Mouse (Mus musculus): Measurements from ENCODE around the gene Tex264. TPM values are rescaled to one million over a fixed set of nuclear protein-coding genes. Genes with fewer than 3 reads are reported as not detected.

Gene Tex264
- 34.7 and 36.8 TPM in 2 replicates for polyA plus RNA-seq (2014; fragmentation: Nextera tagmentation; extraction: Ambion mirVana)

GRCm38 (mm10) chr9:106685249-106686101 lies at the start of gene Tex264:
TSS of gene Tex264 (minus strand) at chr9:106685927.
- H3K4me1 ChIP-seq (ENCODE audit: control insufficient read depth, insufficient read depth, low read length), result peaks cover 11% of the 10 kb centered on the region
- peak within 1 kb of the TSS; percentile 96 for H3K4me2 ChIP-seq
- peak within 1 kb of the TSS; percentile 88 for H3K4me3 ChIP-seq (ENCODE audit: low read depth, low read length)
- ATAC-seq (replicated peaks; ENCODE audit: insufficient number of reproducible peaks, low FRiP score, low TSS enrichment), result peak; percentile 91
- peak within 1 kb of the TSS; percentile 66; the same call in 1 of the 2 replicates for H3K27ac ChIP-seq (ENCODE audit: low read depth, low read length)
- H3K27me3 ChIP-seq (ENCODE audit: control insufficient read depth, insufficient read depth, low read length), result no peaks in the 10 kb centered on the region
- H3K9me3 ChIP-seq (replicated peaks; ENCODE audit: control insufficient read depth, low read length), result no peaks in the 10 kb centered on the region
- peaks cover 5% of the 10 kb centered on the region; the same call in 1 of the 2 replicates for H3K36me3 ChIP-seq (ENCODE audit: control insufficient read depth, insufficient read depth, low read length)
- H3K9ac ChIP-seq (ENCODE audit: low read depth, low read length), result peak within 1 kb of the TSS; percentile 84
- WGBS (ENCODE audit: insufficient replicate concordance), result under 1% methylated on average over 60 of the region's 86 CpGs

- ATAC-seq (replicated peaks; ENCODE audit: insufficient number of reproducible peaks, low FRiP score, low TSS enrichment), result no peak
- H3K9ac ChIP-seq (ENCODE audit: low read depth, low read length), result no peak overlapping the region
- H3K27me3 ChIP-seq (ENCODE audit: control insufficient read depth, insufficient read depth, low read length), result no peaks in the 10 kb centered on the region
- H3K4me1 ChIP-seq (ENCODE audit: control insufficient read depth, insufficient read depth, low read length), result no peaks in the 10 kb centered on the region
- no peaks in the 10 kb centered on the region for H3K9me3 ChIP-seq (replicated peaks; ENCODE audit: control insufficient read depth, low read length)
- no peaks in the 10 kb centered on the region for H3K36me3 ChIP-seq (ENCODE audit: control insufficient read depth, insufficient read depth, low read length)
- WGBS (ENCODE audit: insufficient replicate concordance), result 77% methylated on average over 2 of the region's 2 CpGs
- H3K4me3 ChIP-seq (ENCODE audit: low read depth, low read length), result no peak overlapping the region
- no peak overlapping the region for H3K4me2 ChIP-seq
- H3K27ac ChIP-seq (ENCODE audit: low read depth, low read length), result no peak overlapping the region
Observed at GRCm38 (mm10) chr9:106733690-106734089, 48.0 kb upstream of the Tex264 start.

- H3K9me3 ChIP-seq (replicated peaks; ENCODE audit: control insufficient read depth, low read length), result no peaks in the 10 kb centered on the region
Observed at GRCm38 (mm10) chr9:106729416-106729815, 43.7 kb upstream of the Tex264 start.

GRCm38 (mm10) chr9:106726891-106727290 lies 41.2 kb upstream of the Tex264 start:
- Histone ChIP-seq H3K27me3 (ENCODE audit: control insufficient read depth, insufficient read depth, low read length) (no peaks in the 10 kb centered on the region), H3K4me2 (no peak overlapping the region), H3K9me3 (replicated peaks; ENCODE audit: control insufficient read depth, low read length) (no peaks in the 10 kb centered on the region), H3K27ac (ENCODE audit: low read depth, low read length) (no peak overlapping the region), H3K9ac (ENCODE audit: low read depth, low read length) (no peak overlapping the region), H3K4me3 (ENCODE audit: low read depth, low read length) (no peak overlapping the region), H3K4me1 (ENCODE audit: control insufficient read depth, insufficient read depth, low read length) (no peaks in the 10 kb centered on the region), H3K36me3 (ENCODE audit: control insufficient read depth, insufficient read depth, low read length) (no peaks in the 10 kb centered on the region)
- 75% methylated on average over 1 of the region's 1 CpGs for WGBS (ENCODE audit: insufficient replicate concordance)
- no peak for ATAC-seq (replicated peaks; ENCODE audit: insufficient number of reproducible peaks, low FRiP score, low TSS enrichment)

More at GRCm38 (mm10) chr9:106729416-106729815, 43.7 kb upstream of the Tex264 start:
- no peaks in the 10 kb centered on the region for H3K36me3 ChIP-seq (ENCODE audit: control insufficient read depth, insufficient read depth, low read length)
- no peak for ATAC-seq (replicated peaks; ENCODE audit: insufficient number of reproducible peaks, low FRiP score, low TSS enrichment)
- H3K9ac ChIP-seq (ENCODE audit: low read depth, low read length), result no peak overlapping the region
- no peaks in the 10 kb centered on the region for H3K27me3 ChIP-seq (ENCODE audit: control insufficient read depth, insufficient read depth, low read length)
- WGBS (ENCODE audit: insufficient replicate concordance), result 71% methylated on average over 2 of the region's 2 CpGs
- no peak overlapping the region for H3K4me3 ChIP-seq (ENCODE audit: low read depth, low read length)
- H3K4me1 ChIP-seq (ENCODE audit: control insufficient read depth, insufficient read depth, low read length), result no peaks in the 10 kb centered on the region
- no peak overlapping the region for H3K4me2 ChIP-seq
- no peak overlapping the region for H3K27ac ChIP-seq (ENCODE audit: low read depth, low read length)

GRCm38 (mm10) chr9:106725435-106725834 lies 39.7 kb upstream of the Tex264 start:
- Histone ChIP-seq H3K9me3 (replicated peaks; ENCODE audit: control insufficient read depth, low read length) (no peaks in the 10 kb centered on the region), H3K9ac (ENCODE audit: low read depth, low read length) (no peak overlapping the region), H3K4me1 (ENCODE audit: control insufficient read depth, insufficient read depth, low read length) (no peaks in the 10 kb centered on the region), H3K36me3 (ENCODE audit: control insufficient read depth, insufficient read depth, low read length) (no peaks in the 10 kb centered on the region), H3K27ac (ENCODE audit: low read depth, low read length) (no peak overlapping the region), H3K27me3 (ENCODE audit: control insufficient read depth, insufficient read depth, low read length) (no peaks in the 10 kb centered on the region), H3K4me2 (no peak overlapping the region), H3K4me3 (ENCODE audit: low read depth, low read length) (no peak overlapping the region)
- no peak for ATAC-seq (replicated peaks; ENCODE audit: insufficient number of reproducible peaks, low FRiP score, low TSS enrichment)
- WGBS (ENCODE audit: insufficient replicate concordance), result 94% methylated on average over 2 of the region's 2 CpGs

GRCm38 (mm10) chr9:106724864-106725263 lies 39.1 kb upstream of the Tex264 start:
- H3K27me3 ChIP-seq (ENCODE audit: control insufficient read depth, insufficient read depth, low read length), result no peaks in the 10 kb centered on the region
- no peaks in the 10 kb centered on the region for H3K4me1 ChIP-seq (ENCODE audit: control insufficient read depth, insufficient read depth, low read length)
- no peak for ATAC-seq (replicated peaks; ENCODE audit: insufficient number of reproducible peaks, low FRiP score, low TSS enrichment)
- H3K27ac ChIP-seq (ENCODE audit: low read depth, low read length), result no peak overlapping the region
- no peak overlapping the region for H3K4me3 ChIP-seq (ENCODE audit: low read depth, low read length)
- WGBS (ENCODE audit: insufficient replicate concordance), result 88% methylated on average over 1 of the region's 1 CpGs
- no peak overlapping the region for H3K4me2 ChIP-seq
- no peaks in the 10 kb centered on the region for H3K36me3 ChIP-seq (ENCODE audit: control insufficient read depth, insufficient read depth, low read length)
- H3K9ac ChIP-seq (ENCODE audit: low read depth, low read length), result no peak overlapping the region
- H3K9me3 ChIP-seq (replicated peaks; ENCODE audit: control insufficient read depth, low read length), result no peaks in the 10 kb centered on the region

- no peak overlapping the region for H3K4me3 ChIP-seq (ENCODE audit: low read depth, low read length)
- no peak for ATAC-seq (replicated peaks; ENCODE audit: insufficient number of reproducible peaks, low FRiP score, low TSS enrichment)
- no peak overlapping the region for H3K9ac ChIP-seq (ENCODE audit: low read depth, low read length)
- H3K36me3 ChIP-seq (ENCODE audit: control insufficient read depth, insufficient read depth, low read length), result peaks cover 10% of the 10 kb centered on the region; the same call in 1 of the 2 replicates
- no peaks in the 10 kb centered on the region for H3K9me3 ChIP-seq (replicated peaks; ENCODE audit: control insufficient read depth, low read length)
- H3K4me2 ChIP-seq, result no peak overlapping the region
- no peak overlapping the region for H3K27ac ChIP-seq (ENCODE audit: low read depth, low read length)
- 85% methylated on average over 4 of the region's 4 CpGs for WGBS (ENCODE audit: insufficient replicate concordance)
- no peaks in the 10 kb centered on the region for H3K4me1 ChIP-seq (ENCODE audit: control insufficient read depth, insufficient read depth, low read length)
- no peaks in the 10 kb centered on the region for H3K27me3 ChIP-seq (ENCODE audit: control insufficient read depth, insufficient read depth, low read length)
Observed at GRCm38 (mm10) chr9:106716729-106717128, 31.0 kb upstream of the Tex264 start.

- Histone ChIP-seq H3K27ac (ENCODE audit: low read depth, low read length) (no peak overlapping the region), H3K9ac (ENCODE audit: low read depth, low read length) (no peak overlapping the region), H3K27me3 (ENCODE audit: control insufficient read depth, insufficient read depth, low read length) (no peaks in the 10 kb centered on the region), H3K4me1 (ENCODE audit: control insufficient read depth, insufficient read depth, low read length) (no peaks in the 10 kb centered on the region), H3K9me3 (replicated peaks; ENCODE audit: control insufficient read depth, low read length) (no peaks in the 10 kb centered on the region), H3K36me3 (ENCODE audit: control insufficient read depth, insufficient read depth, low read length) (peaks cover 10% of the 10 kb centered on the region; the same call in 1 of the 2 replicates), H3K4me3 (ENCODE audit: low read depth, low read length) (no peak overlapping the region), H3K4me2 (no peak overlapping the region)
- WGBS (ENCODE audit: insufficient replicate concordance), result 95% methylated on average over 2 of the region's 2 CpGs
- ATAC-seq (replicated peaks; ENCODE audit: insufficient number of reproducible peaks, low FRiP score, low TSS enrichment), result no peak
Observed at GRCm38 (mm10) chr9:106716232-106716631, 30.5 kb upstream of the Tex264 start.

All from heart, embryonic 11.5 days (tissue).